Mouse (Mus musculus) embryonic fibroblast, embryonic 13.5 days (primary cell): ENCODE measurements around the gene Aldh1b1.

ENCODE experiments used
- CTCF ChIP-seq: IDR thresholded peaks from 2 replicates; pipeline ENCODE4 v1.5.1; 2011; ENCODE audit warnings: mild to moderate bottlenecking, control low read depth, low read length, moderate library complexity, borderline replicate concordance; ENCODE audit not compliant: insufficient read depth
- POLR2A ChIP-seq: IDR thresholded peaks from 2 replicates; pipeline ENCODE4 v1.6.1; 2011; ENCODE audit warnings: low read depth, mild to moderate bottlenecking, control low read depth, low read length, moderate library complexity

DNA sequence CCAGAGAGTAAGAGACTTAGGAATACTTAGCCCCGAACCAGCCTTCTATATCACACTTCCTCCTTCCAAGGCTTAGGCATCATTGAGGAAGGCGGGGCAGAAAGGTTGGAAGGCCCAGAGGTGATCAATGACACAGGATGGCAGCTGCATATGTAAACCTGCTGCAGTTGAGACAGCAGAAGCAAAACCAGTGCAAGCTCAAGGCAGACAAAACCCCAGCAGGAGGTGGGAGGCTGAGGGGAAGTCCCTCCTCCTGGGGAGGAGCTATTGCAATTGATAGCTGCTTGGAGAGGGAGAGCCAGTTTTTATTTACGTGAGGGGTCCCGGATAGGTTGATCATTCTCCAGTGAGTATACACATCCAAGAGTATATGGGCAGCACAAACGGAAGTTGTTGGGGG, 34.6 kb downstream of the Aldh1b1 start:
- TF ChIP-seq POLR2A (no peak), CTCF (no peak)
